Mouse (Mus musculus) hindlimb bud, embryonic 11.5 days (tissue): Measurements from ENCODE around the gene Taf1d.
"Not testable (repeated sequence)": the region's sequence is repeated elsewhere in the genome, so short reads cannot be mapped to it uniquely, and the experiment has no call there.

Experiments used
- DNase-seq: peaks from one replicate; pipeline ENCODE4 v3.0.0-alpha.2; 2012; ENCODE audit warnings: low read depth, low spot score; ENCODE audit errors: extremely low spot score

Taf1d gene

DNA sequence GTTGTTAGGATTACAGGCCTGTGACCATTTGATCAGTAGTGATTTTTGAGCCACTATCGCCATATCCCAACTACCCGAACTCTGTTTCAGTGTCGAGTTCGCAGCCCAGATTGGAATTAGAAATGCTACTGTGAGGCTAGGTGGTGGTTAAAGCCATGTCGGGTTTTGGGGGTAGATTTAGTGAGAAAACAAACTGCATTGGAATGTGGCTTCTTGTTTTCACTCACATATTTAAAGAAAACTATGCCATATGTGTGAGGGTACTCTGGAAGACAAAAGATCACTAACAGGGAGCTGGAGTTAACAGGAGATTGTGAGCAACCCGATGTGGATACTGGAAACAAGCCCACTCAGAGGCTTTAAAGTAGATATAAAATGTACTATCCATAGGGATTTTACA, 1.2 kb downstream of the Taf1d start:
- no peak for DNase-seq

DNA sequence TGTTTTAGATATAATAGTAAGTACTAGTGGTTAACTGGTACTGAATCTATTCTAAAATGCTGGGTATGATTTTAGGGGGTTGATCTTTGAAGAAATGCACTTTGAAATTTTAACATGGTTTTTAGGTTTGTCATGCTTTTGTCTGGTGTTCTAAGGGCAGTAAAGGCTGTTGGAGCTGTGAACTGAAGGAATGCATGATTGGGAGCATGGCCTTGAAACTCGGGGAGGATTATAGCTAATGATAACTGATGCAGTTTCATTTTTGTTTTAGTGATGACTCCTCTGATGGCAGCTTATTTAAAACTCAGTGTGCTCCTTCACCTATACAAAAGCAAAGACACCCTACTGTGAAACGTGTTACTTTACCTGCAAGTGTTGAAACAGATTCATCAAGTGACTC, 2.2 kb downstream of the Taf1d start:
- DNase-seq: no peak

DNA sequence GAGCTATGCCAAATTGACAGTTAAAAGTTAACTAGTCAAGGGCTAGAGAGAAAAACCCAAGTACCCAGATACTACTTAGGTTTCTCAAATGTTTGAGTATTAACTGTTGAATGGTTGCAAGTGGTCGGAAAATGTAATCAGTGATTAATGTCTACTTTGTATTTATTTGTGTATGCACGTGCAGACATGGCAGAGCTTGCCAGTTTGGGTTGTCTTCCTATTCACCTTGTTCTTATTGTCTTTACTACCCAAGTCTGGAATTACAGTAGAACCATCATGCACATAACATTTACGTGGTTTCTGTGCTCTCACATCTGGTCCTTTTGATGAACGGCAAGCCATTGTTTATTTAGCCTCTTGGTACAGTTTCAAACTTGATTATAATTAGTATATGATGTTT, 3.4 kb downstream of the Taf1d start:
- DNase-seq: no peak

DNA sequence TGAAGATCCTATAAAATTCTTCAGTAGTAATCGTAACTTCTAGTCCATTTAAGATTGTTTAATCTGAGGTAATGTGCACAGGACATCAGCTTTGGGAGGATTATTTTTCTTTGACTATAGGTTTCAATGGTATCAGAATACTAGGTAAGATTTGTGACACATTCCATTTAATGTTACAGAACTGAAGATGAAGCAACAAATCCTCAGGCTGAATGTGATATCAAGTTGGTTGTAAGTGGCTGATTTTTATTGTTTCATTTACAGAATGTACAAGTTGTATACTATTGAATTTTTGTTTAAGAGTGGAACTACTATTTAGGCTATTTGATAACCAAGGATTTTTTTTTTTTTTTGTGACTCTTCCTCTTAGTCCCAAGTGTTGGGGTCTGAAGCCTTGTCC, 4.2 kb downstream of the Taf1d start:
- no peak for DNase-seq

DNA sequence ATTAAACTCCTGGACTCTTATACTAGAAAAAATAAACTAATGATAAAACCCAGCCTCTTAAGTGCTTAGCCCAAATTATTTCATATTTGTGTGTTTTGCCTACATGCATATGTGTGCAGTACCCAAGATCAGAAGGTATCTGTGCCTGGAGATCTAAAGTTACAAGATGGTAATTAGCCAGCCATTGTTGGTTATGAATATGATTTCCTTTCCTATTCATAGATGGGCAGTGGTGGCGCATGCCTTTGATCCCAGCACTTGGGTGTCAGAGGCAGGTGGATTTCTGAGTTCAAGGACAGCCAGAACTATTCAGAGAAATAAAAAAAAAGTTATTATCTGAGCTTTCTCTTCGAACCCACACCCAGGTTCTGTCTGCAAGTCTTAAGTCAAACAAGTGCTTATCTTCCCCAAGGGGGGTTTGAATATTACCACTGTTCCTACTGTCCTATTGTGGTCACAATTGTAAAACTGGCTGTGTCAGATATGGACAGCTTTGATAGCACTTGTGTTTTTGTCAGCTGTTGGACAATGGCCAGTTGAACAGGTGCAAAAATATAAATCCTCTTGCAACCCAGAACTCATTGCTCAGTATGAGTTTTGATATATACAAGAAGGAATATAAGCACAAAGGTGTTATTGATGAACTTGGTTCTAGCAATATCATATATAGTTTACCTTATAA, 6.2 kb downstream of the Taf1d start:
- no peak for DNase-seq

DNA sequence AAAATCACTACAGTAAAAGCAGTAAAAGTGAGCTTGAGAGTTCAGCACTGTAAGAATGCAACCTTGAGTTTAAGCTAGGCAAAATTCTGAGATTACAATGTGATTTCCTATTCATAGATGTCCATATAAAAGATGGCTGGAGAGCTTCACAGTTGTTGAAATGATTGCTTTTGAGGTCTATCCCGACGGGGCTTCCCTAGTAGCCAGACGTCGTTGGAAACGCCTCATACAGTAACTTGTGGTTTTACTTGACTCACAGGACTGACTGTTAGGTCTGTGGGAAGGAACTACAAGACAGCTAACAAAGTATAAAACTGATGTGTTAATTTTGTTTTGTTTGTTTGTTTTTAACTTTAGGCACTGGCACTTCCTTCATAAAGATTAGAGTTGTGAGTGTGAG, 7.6 kb downstream of the Taf1d start:
- DNase-seq: no peak

DNA sequence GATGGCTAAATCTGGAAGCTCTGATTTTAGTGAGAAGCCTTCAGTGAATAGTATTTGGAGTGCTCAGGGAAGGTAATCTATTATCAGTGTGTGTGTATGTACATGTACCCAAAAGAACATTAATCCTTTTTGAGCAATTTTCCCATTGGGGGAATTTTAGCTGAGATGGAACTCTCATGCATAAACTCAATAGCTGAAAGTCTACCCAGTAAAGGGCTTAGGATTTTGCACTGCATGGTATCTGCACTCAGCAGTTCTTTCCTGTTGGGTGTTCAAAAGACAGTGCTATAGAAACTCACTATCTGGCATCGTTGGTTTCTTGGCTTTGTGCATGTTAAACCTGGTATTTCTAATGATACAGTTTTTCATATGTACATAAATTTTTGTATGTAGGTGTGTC, 8.6 kb downstream of the Taf1d start:
- no peak for DNase-seq

DNA sequence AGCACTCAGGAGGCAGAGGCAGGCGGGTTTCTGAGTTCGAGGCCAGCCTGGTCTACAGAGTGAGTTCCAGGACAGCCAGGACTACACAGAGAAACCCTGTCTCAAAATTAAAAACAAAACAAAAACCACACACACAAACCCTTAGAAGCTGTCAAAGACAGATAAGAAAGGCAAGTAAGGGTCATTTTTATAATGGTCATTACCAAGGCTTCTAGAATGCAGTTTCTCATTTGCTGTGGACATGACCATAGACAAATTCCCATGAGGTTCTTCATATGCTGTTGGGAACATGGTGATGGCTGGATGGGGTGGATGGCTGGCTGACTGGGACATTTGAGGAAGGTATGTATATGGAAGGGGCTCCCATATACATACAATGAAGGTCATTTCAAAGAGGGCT, 10.3 kb downstream of the Taf1d start:
- not testable (repeated sequence) for DNase-seq

DNA sequence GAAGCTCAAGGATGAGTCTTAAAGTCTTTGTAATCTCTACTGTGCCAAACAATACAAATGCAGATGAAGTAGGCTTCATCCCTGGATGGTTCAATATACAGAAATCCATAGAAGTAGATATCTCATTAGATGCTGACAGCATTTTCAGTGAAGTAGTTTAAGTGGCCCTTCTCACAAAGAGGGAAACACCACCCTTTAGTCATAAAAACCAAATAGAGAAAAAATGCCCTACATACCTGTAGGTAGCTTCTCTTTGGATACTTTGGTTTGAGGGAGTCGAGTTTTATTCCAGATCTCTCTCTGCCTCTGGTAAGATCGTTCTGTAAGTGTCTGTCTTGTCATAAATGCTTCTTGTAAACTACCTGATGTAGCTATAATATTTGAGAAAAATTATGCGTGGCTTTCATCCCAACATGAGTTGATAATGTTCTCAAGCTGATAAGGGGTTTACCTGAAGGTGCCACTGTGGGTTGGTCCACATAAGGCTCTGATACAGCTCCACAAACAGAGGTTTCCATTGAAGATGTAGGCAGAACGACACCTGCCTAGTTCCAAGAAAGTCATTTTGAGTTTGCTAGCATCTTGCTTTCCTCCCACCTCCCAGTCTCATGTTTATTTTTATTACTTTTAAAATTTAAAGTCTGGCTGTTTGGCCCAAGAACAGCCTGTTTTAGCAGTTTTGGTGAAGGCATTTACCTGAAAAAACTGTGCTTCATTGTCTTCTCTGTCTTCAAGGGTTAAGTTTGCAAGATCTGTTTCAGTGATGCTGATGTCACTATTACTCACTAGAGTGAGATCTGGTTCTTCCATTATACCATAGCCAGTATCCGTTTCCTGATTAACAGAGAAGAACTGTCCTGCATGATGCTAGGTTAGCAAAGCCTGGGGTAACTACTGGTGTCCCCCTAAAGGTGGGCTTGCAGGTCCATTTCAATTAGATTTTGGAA, 11.5 kb downstream of the Taf1d start:
- DNase-seq: no peak

DNA sequence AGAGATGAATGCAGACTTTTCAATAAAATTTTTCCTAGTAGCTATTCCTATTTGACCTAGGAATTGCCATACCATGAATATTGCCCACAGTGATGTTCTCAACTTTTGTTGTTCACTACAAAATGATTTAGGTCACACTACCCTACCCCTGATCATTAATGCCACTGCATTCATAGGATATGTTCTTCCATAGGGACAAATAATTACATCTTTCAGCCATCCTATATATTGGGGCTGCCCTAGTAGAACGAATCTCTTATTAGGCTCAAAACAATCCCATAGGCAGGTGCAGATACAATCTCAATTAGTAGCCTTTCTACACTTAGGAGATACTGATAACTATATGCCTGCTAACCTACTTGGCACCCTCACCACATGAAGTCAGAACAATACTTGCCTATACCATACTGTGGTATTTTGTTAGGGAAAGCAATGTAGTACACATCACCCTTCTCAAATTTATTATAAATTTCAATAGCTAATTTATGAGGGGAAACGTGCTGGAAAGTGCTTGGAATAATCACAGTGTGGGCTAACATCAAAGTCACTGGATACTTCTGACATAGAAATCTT, 12.2 kb downstream of the Taf1d start:
- DNase-seq: no peak

DNA sequence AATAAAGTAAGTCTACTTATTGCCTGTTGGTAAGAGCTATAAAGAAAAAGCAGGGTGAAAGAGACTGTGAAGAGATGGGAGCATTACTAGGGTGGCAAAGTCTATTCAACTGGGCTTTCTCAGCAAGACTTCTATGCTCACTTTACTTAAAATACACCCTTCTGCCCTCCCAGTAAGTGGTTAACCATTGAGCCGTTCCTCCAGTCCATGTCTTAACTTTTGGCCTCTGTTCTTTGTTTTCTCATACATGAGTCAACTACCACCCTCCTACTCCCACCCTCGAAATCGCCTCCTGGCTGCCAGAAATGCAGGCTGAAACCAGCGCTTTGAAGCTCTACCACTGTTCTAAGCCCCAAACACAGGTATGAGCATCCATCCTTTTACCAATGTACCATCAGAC, 31.8 kb downstream of the Taf1d start:
- no peak for DNase-seq

DNA sequence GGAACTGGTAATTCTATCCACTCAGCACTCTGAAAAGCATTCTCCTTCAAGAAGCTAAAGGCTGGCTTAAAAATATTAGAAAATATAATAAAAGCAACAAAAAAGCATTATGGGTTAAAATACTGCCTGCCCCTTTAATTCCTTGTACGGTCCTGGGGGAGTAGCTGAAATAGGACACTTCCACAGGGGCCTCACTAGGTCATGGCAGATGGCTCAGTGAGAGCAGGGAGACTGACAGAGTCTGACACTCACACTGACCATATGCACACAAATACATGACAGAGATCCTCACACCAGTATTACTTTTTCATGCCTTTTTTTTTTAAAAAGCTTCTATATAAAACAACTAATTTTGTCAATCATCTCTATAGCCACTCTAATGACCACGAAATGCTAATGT, 43.9 kb downstream of the Taf1d start:
- no peak for DNase-seq

DNA sequence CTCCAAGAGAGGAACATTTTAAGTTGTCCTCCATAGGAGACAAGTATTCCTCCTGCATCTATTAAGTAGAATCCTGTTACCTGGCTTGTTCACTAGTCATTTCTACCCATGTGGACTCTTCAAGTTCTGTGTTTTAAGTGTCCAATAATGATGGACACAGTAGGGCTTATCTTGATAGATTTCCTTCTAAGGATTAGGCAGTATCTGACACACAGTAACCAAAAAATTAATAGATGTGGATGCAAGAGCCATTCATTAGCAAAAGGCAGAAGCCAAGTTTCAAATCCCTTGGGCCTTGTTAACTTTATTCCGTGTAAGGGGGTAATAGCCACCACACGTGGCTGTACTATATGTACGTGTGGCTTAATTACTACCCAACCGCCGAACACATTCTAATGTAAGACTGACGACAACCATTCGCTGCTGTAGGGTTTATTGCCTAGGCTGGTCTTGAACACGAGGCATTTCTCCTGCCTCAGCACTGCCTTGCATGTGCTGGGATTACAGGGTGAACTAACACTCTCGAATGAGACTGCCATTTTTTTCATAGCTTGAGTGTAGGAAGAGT, 51.0 kb downstream of the Taf1d start:
- no peak for DNase-seq

DNA sequence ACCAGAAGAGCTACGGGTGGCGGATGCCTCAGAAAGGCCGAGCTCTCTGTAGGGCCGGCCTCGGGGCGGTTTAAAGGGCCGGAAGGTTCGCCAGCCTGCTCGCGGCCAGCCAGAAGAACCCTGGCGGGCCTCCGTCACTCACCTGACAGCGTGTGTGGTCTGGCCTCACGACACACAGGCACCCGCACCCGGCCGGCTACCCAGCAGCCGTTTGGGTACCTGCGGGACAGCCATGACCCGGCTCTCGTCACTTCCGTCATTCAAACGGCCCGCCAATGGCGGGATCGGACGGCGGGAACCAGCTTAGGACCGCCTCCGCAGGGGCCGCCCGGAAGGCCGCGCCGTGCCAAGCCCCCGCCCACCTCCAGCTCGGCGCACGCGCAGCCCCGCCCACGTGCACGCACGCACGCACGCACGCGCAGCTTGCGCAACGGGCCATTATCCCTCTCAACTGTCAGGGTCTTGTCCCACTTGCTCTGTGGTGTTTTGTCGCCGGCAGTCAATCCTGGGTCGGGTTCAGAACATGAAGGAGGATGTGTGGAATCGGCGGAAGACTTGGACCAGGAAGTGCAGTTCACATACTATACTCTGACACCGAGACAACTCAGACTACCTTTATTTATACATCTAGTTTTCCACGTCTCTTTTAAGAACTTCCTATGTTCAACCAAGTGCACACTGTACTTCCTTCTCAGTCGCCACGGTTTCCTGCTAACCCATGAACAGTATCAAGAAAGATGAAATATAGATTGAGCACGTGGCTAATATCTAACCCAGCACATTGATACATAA, 51.7 kb downstream of the Taf1d start, which contains the start of gene Cep295:
Cep295 (minus strand) TSS at position 305 of the 792 bp plus-strand sequence.
- peak; percentile 66 for DNase-seq

DNA sequence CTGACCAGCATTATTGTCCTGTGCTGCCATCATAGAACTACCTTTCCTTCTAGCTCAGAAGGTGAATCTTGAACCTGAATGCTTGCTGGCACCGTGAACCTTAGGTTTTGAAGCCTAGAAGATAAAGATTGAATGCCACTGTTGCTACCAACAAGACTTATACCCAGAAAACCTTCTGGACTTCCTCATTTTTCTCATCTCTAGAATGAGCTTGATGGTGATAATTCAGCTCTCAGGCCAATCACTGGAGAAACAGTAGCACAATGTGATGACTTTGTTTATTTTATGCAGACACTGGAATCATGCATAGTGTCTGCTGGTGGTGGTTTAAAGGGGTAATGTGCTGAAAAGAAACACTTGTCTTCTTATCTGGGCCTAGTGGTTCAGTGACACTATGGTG, 58.8 kb downstream of the Taf1d start:
- no peak for DNase-seq

DNA sequence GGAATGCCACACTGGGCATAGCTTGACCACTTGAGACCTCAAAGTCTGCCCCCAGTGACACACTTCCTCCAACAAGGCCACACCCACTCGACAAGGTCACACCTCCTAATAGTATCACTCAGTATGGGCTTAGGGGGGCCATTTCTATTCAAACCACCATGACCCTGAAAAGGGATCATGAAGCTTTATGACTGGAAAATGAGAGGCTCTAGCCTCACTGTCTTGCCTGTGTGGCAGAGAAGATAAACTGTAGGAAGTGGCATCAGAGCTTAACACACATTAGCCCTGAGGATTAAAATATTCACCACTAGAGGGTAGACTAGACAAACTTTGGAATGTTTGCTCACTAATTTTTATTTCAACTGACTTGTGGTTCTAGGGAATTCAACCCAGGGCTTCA, 59.8 kb downstream of the Taf1d start:
- no peak for DNase-seq

DNA sequence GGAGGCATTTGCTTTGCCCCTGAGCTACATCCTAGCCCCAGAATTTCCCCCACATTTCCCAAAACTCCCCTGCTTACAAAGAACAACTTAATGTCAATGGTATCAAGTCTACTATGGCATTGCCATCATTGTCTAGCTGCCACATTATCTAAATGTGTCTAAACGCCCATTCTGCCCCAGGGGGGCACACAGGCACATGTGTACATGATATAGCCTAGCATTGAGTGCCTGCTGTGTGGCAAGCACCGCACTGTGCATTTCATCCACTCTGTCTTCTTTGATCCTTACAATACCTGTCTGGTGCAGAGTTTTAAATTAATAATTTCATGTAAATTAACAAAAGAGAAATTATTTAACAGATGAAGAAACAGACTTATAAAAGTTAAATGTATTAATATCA, 60.2 kb downstream of the Taf1d start:
- DNase-seq: no peak
